Mouse (Mus musculus) gastrocnemius, adult 2 months (tissue): ENCODE results near the gene Megf6. TPM values are rescaled to one million over a fixed set of nuclear protein-coding genes. Genes with fewer than 3 reads are reported as not detected.

Experiments used
- DNase-seq: peaks from one replicate; pipeline ENCODE4 v3.0.0; 2022
- H3K27ac ChIP-seq: fragments of 200-600 bp; 2 replicates; pipeline ENCODE4 v1.8.1; 2022; ENCODE audit warnings: mild to moderate bottlenecking
- H3K4me3 ChIP-seq: fragments of 200-600 bp; 2 replicates; pipeline ENCODE4 v1.8.1; 2022; ENCODE audit warnings: mild to moderate bottlenecking, moderate library complexity
- CTCF ChIP-seq: fragments of 200-600 bp; IDR thresholded peaks from 2 replicates; pipeline ENCODE4 v1.8.1; 2022; ENCODE audit warnings: antibody characterized with exemption, mild to moderate bottlenecking, moderate library complexity
- intact Hi-C: fragments of 180-260 bp; cut with DNase I; formaldehyde crosslinking; loops from one replicate; pipeline ENCODE4 v1.15.1; 2025
- long read RNA-seq, 2 experiments: library from polyadenylated mRNA; stranded (forward); transcript quantifications; one replicate each; pipeline ENCODE4 v2.0.0; 2021
- total RNA-seq, 2 experiments: library from RNA; stranded (reverse); gene quantifications; 2 replicates each; pipeline ENCODE4 v1.2.3; 2021

Gene Megf6
- under 1 TPM; 0.15 to 0.70 TPM for total RNA-seq
- long read RNA-seq, experiment 1, partial matches to known transcripts: 1 of 1 reads
- long read RNA-seq, experiment 1, other reads (novel, unspliced or antisense): 0 of 1 reads
- long read RNA-seq, experiment 2: 0 reads

- intact Hi-C loops: no loop called here
- peak within 1 kb of the TSS; percentile 12; the same call in 1 of the 2 replicates for H3K27ac ChIP-seq
- no peak for TF ChIP-seq CTCF
- DNase-seq: no peak
- peak within 1 kb of the TSS; percentile 71 for H3K4me3 ChIP-seq
These were observed at the start of gene Megf6 for GRCm38 (mm10) chr4:154170506-154171150. Megf6 (plus strand) TSS chr4:154170730.

- Histone ChIP-seq H3K4me3 (no peak overlapping the region), H3K27ac (no peak overlapping the region)
- intact Hi-C loops: no loop called here
- TF ChIP-seq CTCF: no peak
- no peak for DNase-seq
These were observed 48.7 kb upstream of the Megf6 start for GRCm38 (mm10) chr4:154121800-154122199.

GRCm38 (mm10) chr4:154122374-154122773 is 48.2 kb upstream of the Megf6 start:
- H3K27ac ChIP-seq: no peak overlapping the region
- H3K4me3 ChIP-seq: no peak overlapping the region

GRCm38 (mm10) chr4:154123553-154123952 is 47.0 kb upstream of the Megf6 start:
- intact Hi-C loops: no loop called here
- DNase-seq: no peak
- Histone ChIP-seq H3K4me3 (no peak overlapping the region), H3K27ac (no peak overlapping the region)
- no peak for TF ChIP-seq CTCF

More at GRCm38 (mm10) chr4:154122374-154122773, 48.2 kb upstream of the Megf6 start:
- intact Hi-C loops: no loop called here
- DNase-seq: no peak
- no peak for TF ChIP-seq CTCF

- no peak for DNase-seq
- intact Hi-C loops: no loop called here
- Histone ChIP-seq H3K27ac (no peak overlapping the region), H3K4me3 (no peak overlapping the region)
- no peak for TF ChIP-seq CTCF
These were observed 45.3 kb upstream of the Megf6 start for GRCm38 (mm10) chr4:154125202-154125601.

- Histone ChIP-seq H3K4me3 (no peak overlapping the region), H3K27ac (no peak overlapping the region)
- intact Hi-C loops: no loop called here
- DNase-seq: no peak
- no peak for TF ChIP-seq CTCF
These were observed 43.3 kb upstream of the Megf6 start for GRCm38 (mm10) chr4:154127273-154127672.

GRCm38 (mm10) chr4:154129950-154130349 is 40.6 kb upstream of the Megf6 start:
- no peak overlapping the region for H3K4me3 ChIP-seq
- TF ChIP-seq CTCF: no peak
- intact Hi-C loops: no loop called here
- H3K27ac ChIP-seq: no peak overlapping the region
- DNase-seq: no peak

GRCm38 (mm10) chr4:154131894-154132293 is 38.6 kb upstream of the Megf6 start:
- Histone ChIP-seq H3K4me3 (no peak overlapping the region), H3K27ac (no peak overlapping the region)
- no peak for DNase-seq
- no peak for TF ChIP-seq CTCF
- intact Hi-C loops: no loop called here

GRCm38 (mm10) chr4:154134803-154135202 is 35.7 kb upstream of the Megf6 start:
- Histone ChIP-seq H3K27ac (no peak overlapping the region), H3K4me3 (no peak overlapping the region)
- intact Hi-C loops: no loop called here
- TF ChIP-seq CTCF: no peak
- no peak for DNase-seq

- Histone ChIP-seq H3K4me3 (no peak overlapping the region), H3K27ac (no peak overlapping the region)
- no peak for DNase-seq
- intact Hi-C loops: no loop called here
- TF ChIP-seq CTCF: no peak
These were observed 33.4 kb upstream of the Megf6 start for GRCm38 (mm10) chr4:154137139-154137538.

- no peak overlapping the region for H3K27ac ChIP-seq
- peak overlapping the region; percentile 89 for H3K4me3 ChIP-seq
- no peak for TF ChIP-seq CTCF
- intact Hi-C loops: no loop called here
- peak; percentile 27 for DNase-seq
These were observed 30.8 kb upstream of the Megf6 start for GRCm38 (mm10) chr4:154139671-154140181.

- no peak within 1 kb of the TSS for H3K27ac ChIP-seq
- no peak for TF ChIP-seq CTCF
- no peak for DNase-seq
- intact Hi-C loops: no loop called here
- peak within 1 kb of the TSS; percentile 89 for H3K4me3 ChIP-seq
These were observed 30.5 kb upstream of the Megf6 start, which contains the start of gene Trp73 for GRCm38 (mm10) chr4:154140182-154140212. Trp73 (minus strand) TSS chr4:154140208.

- intact Hi-C loops: no loop called here
- Histone ChIP-seq H3K4me3 (peak overlapping the region; percentile 89), H3K27ac (no peak overlapping the region)
- TF ChIP-seq CTCF: no peak
- DNase-seq: no peak
These were observed 30.1 kb upstream of the Megf6 start for GRCm38 (mm10) chr4:154140213-154141008.
